Mouse (Mus musculus) neural tube, embryonic 12.5 days (tissue): ENCODE data around the gene Mfsd9. TPM values are rescaled to one million over a fixed set of nuclear protein-coding genes. Genes with fewer than 3 reads are reported as not detected.

ENCODE experiments used
- ATAC-seq: fragments of 200-750 bp; cut with Nextera tagmentation; 2 replicates; pipeline ENCODE4 v1.8.0; 2017; ENCODE audit warnings: low read depth, mild to moderate bottlenecking, moderate TSS enrichment, moderate library complexity; ENCODE audit not compliant: low FRiP score
- H3K27ac ChIP-seq: fragments of 300-500 bp; sonication (generic); 2 replicates; pipeline ENCODE4 v1.5.1; 2016
- H3K27me3 ChIP-seq: fragments of 300-500 bp; sonication (generic); replicated peaks from 2 replicates; pipeline ENCODE4 v1.6.1; 2016; ENCODE audit warnings: mild to moderate bottlenecking
- H3K36me3 ChIP-seq: fragments of 300-500 bp; sonication (generic); 2 replicates; pipeline ENCODE4 v1.6.1; 2016; ENCODE audit warnings: mild to moderate bottlenecking
- H3K4me1 ChIP-seq: fragments of 300-500 bp; sonication (generic); 2 replicates; pipeline ENCODE4 v1.6.1; 2016
- H3K4me2 ChIP-seq: fragments of 300-500 bp; sonication (generic); replicated peaks from 2 replicates; pipeline ENCODE4 v1.6.1; 2016; ENCODE audit warnings: mild to moderate bottlenecking
- H3K4me3 ChIP-seq: fragments of 300-500 bp; sonication (generic); 2 replicates; pipeline ENCODE4 v1.5.1; 2016
- H3K9ac ChIP-seq: fragments of 300-500 bp; sonication (generic); 2 replicates; pipeline ENCODE4 v1.6.1; 2016; ENCODE audit warnings: mild to moderate bottlenecking
- H3K9me3 ChIP-seq: fragments of 300-500 bp; sonication (generic); 2 replicates; pipeline ENCODE4 v1.6.1; 2016; ENCODE audit warnings: mild to moderate bottlenecking
- WGBS: fragments of 180-500 bp; shearing (Covaris S2); methylation state at CpG from one replicate; pipeline ENCODE4 v1.1.7; 2016; 5-methylcytosine and 5-hydroxymethylcytosine counted together
- polyA plus RNA-seq: library from polyadenylated mRNA; unstranded; fragments of >200 nt; fragmentation: Nextera tagmentation; extraction: Ambion mirVana; gene quantifications from 2 replicates; pipeline ENCODE4 v1.2.1, GENCODE M21; 2016

Mfsd9 gene
- polyA plus RNA-seq, 1 experiment from 2014 or later = 4.9 TPM

DNA sequence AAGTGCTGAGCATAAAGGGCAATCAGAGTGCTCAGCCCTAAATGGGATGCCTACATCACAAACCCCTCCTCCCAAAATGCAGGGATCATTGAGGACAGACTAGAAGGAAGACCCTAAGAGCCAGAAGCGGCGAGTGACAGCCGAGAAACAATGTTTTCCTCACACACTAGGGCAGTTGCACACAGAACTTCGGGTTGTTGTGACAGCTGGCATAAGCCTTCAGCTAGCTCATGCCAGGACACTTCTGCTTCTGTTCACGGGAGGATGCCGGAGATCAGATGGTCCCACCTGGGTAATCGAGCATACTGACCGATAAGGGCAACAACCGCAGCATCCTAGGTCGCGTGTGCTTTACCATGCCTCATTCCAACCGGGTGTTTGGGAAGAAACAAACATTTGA lies 13.6 kb upstream of the Mfsd9 start:
- H3K4me1 ChIP-seq = no peaks in the 10 kb centered on the region
- H3K27ac ChIP-seq = no peak overlapping the region
- H3K9me3 ChIP-seq = no peaks in the 10 kb centered on the region
- H3K9ac ChIP-seq = no peak overlapping the region
- H3K4me3 ChIP-seq = no peak overlapping the region
- WGBS = 85% methylated on average over 12 of the region's 12 CpGs
- ATAC-seq = no peak
- no peak overlapping the region for H3K4me2 ChIP-seq
- H3K36me3 ChIP-seq = no peaks in the 10 kb centered on the region
- H3K27me3 ChIP-seq = no peaks in the 10 kb centered on the region

DNA sequence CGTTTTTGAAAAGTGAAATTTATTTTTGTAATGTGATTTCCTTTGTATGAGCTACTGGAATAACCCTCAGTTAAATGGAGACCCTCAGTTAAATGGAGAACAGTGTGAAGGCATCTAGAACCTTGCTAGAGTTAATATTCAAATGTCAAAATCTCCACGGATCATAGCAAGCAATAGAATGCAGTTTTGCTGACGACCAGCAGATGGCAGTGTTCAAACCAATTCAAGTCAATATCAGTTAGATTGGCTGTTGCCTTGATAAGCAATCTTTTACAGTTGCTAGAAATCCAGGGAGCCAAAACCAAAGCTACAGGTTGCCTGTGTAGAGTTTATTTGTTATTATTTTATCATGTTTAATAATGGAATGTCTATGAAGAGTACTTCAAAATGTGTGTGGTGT lies 12.3 kb upstream of the Mfsd9 start:
- ATAC-seq = no peak
- Histone ChIP-seq H3K4me1 (no peaks in the 10 kb centered on the region), H3K9ac (no peak overlapping the region), H3K27ac (no peak overlapping the region), H3K27me3 (no peaks in the 10 kb centered on the region), H3K4me3 (no peak overlapping the region), H3K36me3 (no peaks in the 10 kb centered on the region), H3K4me2 (no peak overlapping the region), H3K9me3 (no peaks in the 10 kb centered on the region)
- WGBS = 27% methylated on average over 3 of the region's 3 CpGs

DNA sequence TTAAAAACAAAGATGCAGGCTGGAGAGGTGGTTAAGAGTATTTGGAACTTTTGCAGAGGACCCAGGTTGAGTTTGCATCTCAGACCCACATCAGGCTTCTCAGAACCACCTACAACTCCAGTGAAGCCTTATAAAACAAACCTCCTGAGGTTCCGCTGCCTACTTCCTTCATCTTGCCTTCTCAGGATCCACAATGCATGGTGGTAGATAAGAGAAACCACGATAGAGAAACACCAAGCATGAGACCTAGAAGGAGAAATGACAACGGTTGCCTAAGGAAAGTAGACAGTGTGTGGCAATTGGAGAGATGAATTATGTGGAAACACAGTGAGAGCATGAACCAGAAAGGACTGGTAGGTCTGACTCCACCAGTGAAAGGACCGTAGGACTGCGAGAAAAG lies 10.4 kb upstream of the Mfsd9 start:
- H3K4me1 ChIP-seq = no peaks in the 10 kb centered on the region
- no peaks in the 10 kb centered on the region for H3K27me3 ChIP-seq
- no peak for ATAC-seq
- no peaks in the 10 kb centered on the region for H3K9me3 ChIP-seq
- no peak overlapping the region for H3K4me2 ChIP-seq
- no peaks in the 10 kb centered on the region for H3K36me3 ChIP-seq
- H3K9ac ChIP-seq = no peak overlapping the region
- H3K4me3 ChIP-seq = no peak overlapping the region
- whole genome bisulfite sequencing = 84% methylated on average over 5 of the region's 5 CpGs
- no peak overlapping the region for H3K27ac ChIP-seq

DNA sequence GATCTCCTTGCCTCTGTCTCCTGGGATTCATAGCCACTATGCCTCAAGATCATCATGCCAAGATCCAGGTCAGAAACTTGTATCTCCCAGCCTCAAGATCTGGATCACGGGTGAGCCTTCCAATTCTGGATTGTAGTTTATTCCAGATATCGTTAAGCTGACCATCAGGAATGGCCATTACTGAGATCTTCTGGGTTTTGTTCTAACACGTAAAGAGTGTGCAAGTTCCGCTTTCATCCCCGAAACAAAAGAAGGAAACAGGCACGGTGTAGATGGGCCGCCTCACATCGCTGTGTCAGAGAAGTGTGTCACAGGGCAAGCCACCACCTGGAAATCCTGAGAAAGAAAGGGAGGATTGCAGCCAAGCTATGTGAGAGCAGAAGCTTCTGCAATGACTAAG lies 8.6 kb upstream of the Mfsd9 start:
- Histone ChIP-seq H3K4me1 (no peaks in the 10 kb centered on the region), H3K9me3 (no peaks in the 10 kb centered on the region), H3K9ac (no peak overlapping the region), H3K4me3 (no peak overlapping the region), H3K36me3 (no peaks in the 10 kb centered on the region), H3K27me3 (no peaks in the 10 kb centered on the region), H3K27ac (no peak overlapping the region), H3K4me2 (no peak overlapping the region)
- ATAC-seq = no peak
- 92% methylated on average over 8 of the region's 8 CpGs for WGBS

DNA sequence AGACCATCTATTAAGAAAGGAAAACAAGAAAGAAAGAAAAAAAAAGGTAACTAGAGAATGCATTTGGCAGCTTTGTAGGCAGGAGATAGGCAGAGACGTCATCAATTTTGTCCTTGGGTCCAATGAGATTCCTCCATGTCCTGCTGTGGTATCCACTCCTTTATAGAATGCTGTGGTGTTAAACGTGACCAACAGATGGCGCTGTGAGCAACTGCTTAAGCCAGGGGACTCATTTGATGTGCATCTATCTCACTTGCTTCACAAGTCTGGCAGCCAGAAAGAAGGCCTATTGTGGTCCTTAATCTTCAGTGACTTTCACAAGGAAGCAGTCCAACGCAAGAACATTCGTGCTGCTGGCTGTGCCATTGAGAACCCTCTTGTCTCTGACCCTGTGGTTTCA lies 6.9 kb upstream of the Mfsd9 start:
- Histone ChIP-seq H3K27ac (no peak overlapping the region), H3K4me2 (no peak overlapping the region), H3K36me3 (no peaks in the 10 kb centered on the region), H3K9ac (no peak overlapping the region), H3K4me1 (no peaks in the 10 kb centered on the region), H3K27me3 (no peaks in the 10 kb centered on the region), H3K4me3 (no peak overlapping the region), H3K9me3 (no peaks in the 10 kb centered on the region)
- WGBS = 15% methylated on average over 5 of the region's 5 CpGs
- ATAC-seq = peak; percentile 63; the same call in 1 of the 2 replicates

DNA sequence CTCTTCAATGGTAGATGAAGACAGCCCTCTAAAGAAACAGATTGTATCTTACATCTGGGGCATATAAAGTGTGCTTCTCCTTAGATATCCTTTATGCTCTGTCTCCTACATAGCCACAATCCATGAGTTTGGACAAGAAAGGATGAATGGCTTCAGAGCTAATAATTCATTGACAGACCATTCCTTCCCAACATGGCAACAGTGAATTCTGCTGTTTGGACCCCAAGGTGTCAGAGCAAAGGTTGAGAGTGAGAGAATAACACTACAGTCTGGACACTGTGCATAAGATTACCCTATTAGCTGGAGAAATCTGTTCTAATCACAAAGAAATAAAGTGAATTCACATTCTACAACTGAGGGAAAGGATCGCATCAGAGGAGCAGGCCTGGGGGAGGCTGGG lies 5.0 kb upstream of the Mfsd9 start:
- Histone ChIP-seq H3K27me3 (no peaks in the 10 kb centered on the region), H3K9me3 (no peaks in the 10 kb centered on the region), H3K36me3 (no peaks in the 10 kb centered on the region), H3K4me1 (no peaks in the 10 kb centered on the region), H3K4me3 (no peak overlapping the region), H3K4me2 (no peak overlapping the region), H3K27ac (no peak overlapping the region), H3K9ac (no peak overlapping the region)
- no peak for ATAC-seq
- WGBS = 94% methylated on average over 1 of the region's 1 CpGs

DNA sequence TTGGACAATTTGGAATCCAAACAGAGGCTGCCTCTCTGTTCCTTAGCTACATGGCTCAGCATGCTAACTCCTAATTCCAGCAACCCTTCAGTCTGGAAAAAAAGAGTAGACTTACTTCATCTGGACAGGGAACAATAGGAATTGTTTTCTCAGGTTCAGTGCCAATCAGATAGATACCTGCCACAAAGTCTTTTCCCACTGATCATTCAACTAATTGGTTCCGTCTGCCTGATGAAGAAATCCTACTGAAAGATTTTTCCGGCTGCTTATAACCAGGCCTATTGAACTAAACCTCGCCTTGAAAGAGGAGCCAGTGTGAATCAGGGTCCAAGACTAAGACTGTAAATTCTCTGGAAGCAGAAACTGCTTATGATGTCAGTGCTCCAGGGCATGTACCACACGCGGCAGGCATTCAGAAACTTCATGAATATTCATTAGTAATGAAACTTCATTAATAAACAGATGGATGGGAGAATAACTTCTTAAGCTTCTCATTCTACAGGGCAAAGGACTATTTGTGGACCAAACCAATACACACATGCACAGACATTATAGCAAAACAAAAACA lies 737 bp downstream of the Mfsd9 start:
- Histone ChIP-seq H3K4me2 (peak overlapping the region; percentile 76), H3K36me3 (no peaks in the 10 kb centered on the region), H3K9me3 (no peaks in the 10 kb centered on the region), H3K4me3 (peak overlapping the region; percentile 65), H3K27ac (no peak overlapping the region), H3K4me1 (peaks cover 9% of the 10 kb centered on the region; the same call in 1 of the 2 replicates), H3K27me3 (no peaks in the 10 kb centered on the region), H3K9ac (no peak overlapping the region)
- 24% methylated on average over 5 of the region's 5 CpGs for WGBS
- ATAC-seq = peak; percentile 55

DNA sequence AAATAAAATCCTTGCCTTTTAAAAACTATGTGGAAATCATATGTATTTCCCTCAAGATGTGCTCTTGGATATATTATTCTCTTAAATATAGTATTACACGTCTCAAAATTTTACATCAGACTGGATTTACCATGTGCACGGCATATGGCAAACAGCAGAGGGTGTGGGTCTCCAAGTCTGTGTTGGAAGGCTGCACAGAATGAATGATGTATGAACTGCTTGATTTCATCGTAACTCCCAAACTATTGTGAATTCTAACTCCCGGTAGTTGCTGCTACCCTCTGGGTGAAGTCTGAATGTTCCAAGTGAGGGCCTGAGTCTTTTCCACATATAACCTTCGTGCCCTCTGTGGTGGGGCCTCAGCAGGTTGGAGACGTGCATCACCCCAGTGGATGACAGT lies 1.5 kb downstream of the Mfsd9 start:
- no peaks in the 10 kb centered on the region for H3K9me3 ChIP-seq
- H3K4me2 ChIP-seq = no peak overlapping the region
- no peaks in the 10 kb centered on the region for H3K36me3 ChIP-seq
- peaks cover 9% of the 10 kb centered on the region; the same call in 1 of the 2 replicates for H3K4me1 ChIP-seq
- no peaks in the 10 kb centered on the region for H3K27me3 ChIP-seq
- H3K9ac ChIP-seq = no peak overlapping the region
- no peak for ATAC-seq
- H3K27ac ChIP-seq = no peak overlapping the region
- H3K4me3 ChIP-seq = no peak overlapping the region
- WGBS = 90% methylated on average over 6 of the region's 6 CpGs

DNA sequence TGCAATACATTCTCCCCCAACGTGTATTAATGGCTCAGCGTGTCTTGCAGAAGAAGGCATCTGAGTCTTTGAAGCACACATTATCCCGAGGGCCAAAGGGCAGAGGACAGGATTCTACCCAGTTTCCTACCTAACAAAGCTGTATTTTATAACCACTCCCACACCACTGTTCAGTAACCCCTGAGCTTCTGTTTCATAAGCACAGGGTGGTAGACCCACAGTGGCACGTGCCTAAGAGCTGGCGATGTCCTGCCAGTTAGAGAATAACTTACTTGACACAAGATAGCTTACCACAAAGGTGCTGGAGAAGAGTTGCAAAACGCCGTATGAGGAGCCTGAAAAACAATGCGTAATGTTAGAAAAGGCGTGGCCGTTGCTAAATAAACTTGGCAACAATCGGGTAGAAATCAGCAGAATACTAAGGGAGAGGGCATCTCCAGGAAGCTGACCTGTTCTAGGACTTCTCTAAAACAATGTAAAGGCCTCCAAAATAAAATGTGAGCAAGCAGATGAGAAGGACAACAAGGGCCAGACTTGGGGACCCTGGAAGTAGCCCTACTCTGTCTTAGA lies 4.5 kb downstream of the Mfsd9 start:
- no peak overlapping the region for H3K4me3 ChIP-seq
- H3K9me3 ChIP-seq = no peaks in the 10 kb centered on the region
- no peaks in the 10 kb centered on the region for H3K27me3 ChIP-seq
- ATAC-seq = no peak
- H3K9ac ChIP-seq = no peak overlapping the region
- H3K4me1 ChIP-seq = peaks cover 9% of the 10 kb centered on the region; the same call in 1 of the 2 replicates
- 89% methylated on average over 11 of the region's 11 CpGs for WGBS
- no peak overlapping the region for H3K4me2 ChIP-seq
- no peaks in the 10 kb centered on the region for H3K36me3 ChIP-seq
- no peak overlapping the region for H3K27ac ChIP-seq

DNA sequence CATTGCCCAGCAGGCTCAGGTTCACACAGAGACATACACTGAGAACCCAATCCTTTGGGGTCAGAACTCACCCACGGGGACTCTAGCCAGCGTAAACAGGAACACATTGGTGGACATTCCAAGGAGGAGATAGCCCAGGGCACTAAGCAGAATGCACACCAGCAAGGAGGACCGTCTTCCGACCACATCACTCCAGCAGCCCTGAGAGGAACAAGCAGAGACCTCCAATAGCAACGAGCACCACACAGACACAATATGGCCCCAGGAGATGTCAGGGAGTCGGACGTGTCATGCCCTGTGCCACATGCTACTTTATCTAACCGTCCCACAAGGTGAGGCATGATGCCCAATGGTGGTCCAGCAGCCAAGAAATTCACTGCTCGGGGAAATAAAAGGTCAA lies 6.2 kb downstream of the Mfsd9 start:
- Histone ChIP-seq H3K27ac (no peak overlapping the region), H3K4me1 (0 out of 2 replicates have a peak, but pooled peaks cover under 1% of the 10 kb centered on the region), H3K9ac (no peak overlapping the region), H3K9me3 (no peaks in the 10 kb centered on the region), H3K36me3 (peaks cover 8% of the 10 kb centered on the region), H3K4me2 (no peak overlapping the region), H3K27me3 (no peaks in the 10 kb centered on the region), H3K4me3 (no peak overlapping the region)
- 88% methylated on average over 9 of the region's 9 CpGs for WGBS
- ATAC-seq = no peak

DNA sequence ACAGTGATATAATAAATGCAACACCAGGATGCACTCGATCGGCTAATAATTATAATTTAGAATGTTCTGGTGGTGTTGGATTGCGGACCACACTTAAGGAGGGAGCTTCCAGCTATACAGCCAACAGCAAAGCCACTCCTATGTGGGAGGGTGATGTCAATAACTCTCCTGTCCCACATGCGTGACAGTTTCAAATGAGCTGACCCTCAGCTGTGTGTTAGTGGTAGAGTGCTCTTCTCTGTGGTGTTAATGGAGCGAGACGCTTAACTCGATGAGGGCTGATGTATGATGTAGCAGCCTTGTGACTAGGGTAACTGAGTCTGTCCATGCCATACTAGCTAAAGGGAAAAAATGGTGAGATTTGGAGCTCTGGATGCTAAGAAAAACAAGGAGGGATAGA lies 7.0 kb downstream of the Mfsd9 start:
- Histone ChIP-seq H3K27ac (no peak overlapping the region), H3K9me3 (0 out of 2 replicates have a peak, but pooled peaks cover 7% of the 10 kb centered on the region), H3K4me3 (no peak overlapping the region), H3K36me3 (peaks cover 17% of the 10 kb centered on the region), H3K4me1 (no peaks in the 10 kb centered on the region), H3K27me3 (no peaks in the 10 kb centered on the region), H3K9ac (no peak overlapping the region), H3K4me2 (no peak overlapping the region)
- 86% methylated on average over 7 of the region's 7 CpGs for WGBS
- ATAC-seq = no peak

DNA sequence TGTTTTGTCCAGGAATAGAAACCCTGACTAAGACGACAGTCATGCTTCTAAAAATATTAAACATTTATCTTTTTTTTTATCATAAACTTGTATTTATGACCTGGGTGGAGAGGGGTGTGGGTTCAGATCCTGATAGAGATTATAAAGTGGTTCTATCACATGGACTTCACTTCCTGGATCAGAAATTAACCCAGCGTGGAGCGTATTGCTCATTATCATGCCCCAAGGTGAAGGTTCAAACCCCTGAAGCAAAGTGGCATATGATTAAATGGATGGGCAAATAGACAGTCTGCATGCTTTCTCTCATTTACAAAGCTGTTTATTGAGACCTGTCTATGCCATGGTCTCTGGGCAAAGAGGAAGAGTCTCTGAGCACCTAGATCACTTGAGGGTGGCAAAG lies 13.7 kb downstream of the Mfsd9 start:
- Histone ChIP-seq H3K36me3 (peaks cover 24% of the 10 kb centered on the region), H3K4me2 (no peak overlapping the region), H3K27me3 (no peaks in the 10 kb centered on the region), H3K4me3 (no peak overlapping the region), H3K27ac (no peak overlapping the region), H3K9ac (no peak overlapping the region), H3K9me3 (0 out of 2 replicates have a peak, but pooled peaks cover 7% of the 10 kb centered on the region), H3K4me1 (no peaks in the 10 kb centered on the region)
- ATAC-seq = no peak
- WGBS = 92% methylated on average over 3 of the region's 3 CpGs

DNA sequence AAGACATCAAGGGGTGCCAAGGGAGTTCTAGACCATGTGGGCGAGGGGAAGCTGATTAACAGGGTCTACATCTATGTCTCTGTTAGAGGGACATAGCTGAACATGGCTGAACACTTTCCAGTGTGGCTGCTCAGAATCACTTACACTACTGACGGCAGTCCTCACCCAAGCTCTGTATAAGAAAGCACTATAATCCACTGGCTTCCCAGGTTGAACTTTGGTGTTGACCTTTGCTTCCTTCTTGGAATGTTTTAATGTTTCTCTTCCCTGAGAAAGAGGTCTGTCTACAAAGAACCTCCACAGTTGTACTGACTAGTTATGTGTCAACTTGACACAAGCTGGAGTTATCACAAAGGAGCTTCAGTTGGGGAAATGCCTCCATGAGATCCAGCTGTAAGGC lies 14.4 kb downstream of the Mfsd9 start:
- Histone ChIP-seq H3K9me3 (0 out of 2 replicates have a peak, but pooled peaks cover 7% of the 10 kb centered on the region), H3K9ac (no peak overlapping the region), H3K27me3 (no peaks in the 10 kb centered on the region), H3K4me2 (no peak overlapping the region), H3K4me1 (no peaks in the 10 kb centered on the region), H3K36me3 (peaks cover 24% of the 10 kb centered on the region), H3K4me3 (no peak overlapping the region), H3K27ac (no peak overlapping the region)
- WGBS = 86% methylated on average over 2 of the region's 2 CpGs
- no peak for ATAC-seq
